Mouse (Mus musculus) gastrocnemius, postnatal 36 days (tissue): ENCODE data around the gene Npb. TPM values are rescaled to one million over a fixed set of nuclear protein-coding genes. Genes with fewer than 3 reads are reported as not detected.

Source experiments
- DNase-seq, 2 experiments: peaks; one replicate each; pipeline ENCODE4 v3.0.0; 2022
- intact Hi-C: fragments of 180-260 bp; cut with DNase I; formaldehyde crosslinking; loops from one replicate; pipeline ENCODE4 v1.15.1; 2025
- total RNA-seq, 2 experiments: library from RNA; stranded (reverse); gene quantifications; 2 replicates each; pipeline ENCODE4 v1.2.3; 2021

Gene Npb
- total RNA-seq, 2 experiments from 2014 or later = not detected

DNA sequence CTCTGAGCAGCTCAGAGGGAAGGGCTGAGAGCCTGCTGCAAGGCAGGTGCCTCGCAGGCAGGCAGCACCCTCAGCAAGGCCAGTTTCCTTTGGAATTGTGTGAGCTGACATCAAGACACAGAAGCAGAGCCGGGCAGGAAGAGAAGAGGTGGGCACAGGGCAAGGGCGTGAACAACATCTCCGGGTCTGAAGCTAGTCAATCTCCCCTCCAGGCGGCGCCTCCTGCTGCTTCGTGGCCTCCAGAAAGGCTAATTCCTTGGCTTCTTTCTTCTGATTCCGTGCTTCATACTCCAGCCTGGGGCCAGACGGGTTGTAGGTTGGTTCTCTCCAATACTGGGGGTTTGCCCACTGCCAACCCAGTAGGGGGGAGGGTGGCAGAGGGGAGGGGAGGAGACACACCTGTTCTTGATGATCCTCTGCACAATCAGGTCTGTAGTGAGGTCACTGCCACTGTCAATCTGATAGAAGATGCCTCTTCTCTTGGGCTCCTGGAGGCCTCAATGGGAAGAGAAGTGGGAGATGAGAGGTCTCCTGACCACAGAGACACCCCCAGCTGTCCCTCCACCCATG lies 2.3 kb downstream of the Npb start:
- no peak for DNase-seq
- intact Hi-C loops = loop anchor here (5.0 kb wide), 2 partner anchors 33 to 118 kb away; partner anchors contain the start of gene Slc25a10

GRCm38 (mm10) chr11:120612763-120613162 lies 4.5 kb downstream of the Npb start:
- intact Hi-C loops = loop anchor here (1.0 to 5.0 kb wide), 3 partner anchors 35 to 120 kb away; partner anchors contain the start of gene Slc25a10
- peak; percentile 63 to 82 for DNase-seq

DNA sequence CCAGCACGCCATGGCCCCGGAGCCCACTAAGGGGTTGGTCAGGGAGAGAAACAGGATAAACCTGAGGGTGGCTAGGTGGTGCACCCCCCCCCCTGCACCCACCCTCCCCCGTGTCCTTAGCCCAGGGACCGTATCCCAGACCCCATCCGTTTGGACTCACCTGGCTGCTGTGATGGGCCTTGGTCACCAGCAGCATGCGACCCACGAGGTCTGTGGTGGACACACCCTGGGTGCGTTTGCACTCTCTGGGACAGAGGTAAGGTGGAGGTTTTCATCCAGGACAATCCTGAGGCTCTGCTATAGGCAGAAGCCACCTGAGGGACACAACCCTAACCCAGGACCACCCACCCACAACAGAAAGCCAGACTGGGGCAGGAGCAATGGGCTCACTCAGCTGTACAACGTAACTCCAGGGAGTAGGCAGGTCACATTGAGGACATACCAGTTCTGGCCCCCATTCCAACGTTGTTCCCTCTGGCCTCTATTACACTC lies 5.2 kb downstream of the Npb start:
- no peak for DNase-seq
- intact Hi-C loops = loop anchor here (5.0 kb wide), 2 partner anchors 36 to 121 kb away; partner anchors contain the start of gene Slc25a10

GRCm38 (mm10) chr11:120613976-120614375 lies 5.7 kb downstream of the Npb start:
- DNase-seq = no peak
- intact Hi-C loops = loop anchor here (5.0 kb wide), 2 partner anchors 37 to 122 kb away; partner anchors contain the start of gene Slc25a10

- DNase-seq = no peak
- intact Hi-C loops = no loop called here
These were observed 6.9 kb downstream of the Npb start for GRCm38 (mm10) chr11:120615167-120615566.

DNA sequence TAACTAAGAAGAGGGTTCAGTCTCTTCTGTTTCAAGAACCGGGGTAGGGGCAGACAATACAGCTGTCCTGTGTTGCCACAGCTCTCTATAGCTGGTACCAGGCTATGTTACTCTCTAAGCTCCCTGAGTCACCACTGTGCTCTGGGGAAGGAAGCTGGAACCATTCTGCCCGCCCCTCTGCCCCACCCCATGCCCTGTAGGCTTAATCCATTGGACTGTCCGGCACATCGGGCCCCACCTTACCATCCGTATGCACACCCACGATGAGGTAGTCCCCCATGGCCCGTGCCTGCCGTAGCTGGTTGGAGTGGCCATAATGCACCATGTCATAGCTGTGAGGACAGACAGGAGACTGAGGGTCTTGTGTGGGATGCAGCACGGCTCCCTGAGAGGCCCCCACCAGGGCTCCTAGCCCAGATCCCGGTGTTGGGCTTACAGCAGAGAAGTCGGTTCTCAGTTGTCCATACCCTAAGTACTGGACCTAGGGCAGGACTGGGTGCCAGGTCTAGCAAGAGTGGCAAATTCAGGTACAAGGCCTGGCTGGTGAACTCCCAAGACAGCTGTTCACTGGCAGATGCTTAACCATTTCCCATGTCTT lies 7.4 kb downstream of the Npb start:
- intact Hi-C loops = no loop called here
- no peak for DNase-seq

DNA sequence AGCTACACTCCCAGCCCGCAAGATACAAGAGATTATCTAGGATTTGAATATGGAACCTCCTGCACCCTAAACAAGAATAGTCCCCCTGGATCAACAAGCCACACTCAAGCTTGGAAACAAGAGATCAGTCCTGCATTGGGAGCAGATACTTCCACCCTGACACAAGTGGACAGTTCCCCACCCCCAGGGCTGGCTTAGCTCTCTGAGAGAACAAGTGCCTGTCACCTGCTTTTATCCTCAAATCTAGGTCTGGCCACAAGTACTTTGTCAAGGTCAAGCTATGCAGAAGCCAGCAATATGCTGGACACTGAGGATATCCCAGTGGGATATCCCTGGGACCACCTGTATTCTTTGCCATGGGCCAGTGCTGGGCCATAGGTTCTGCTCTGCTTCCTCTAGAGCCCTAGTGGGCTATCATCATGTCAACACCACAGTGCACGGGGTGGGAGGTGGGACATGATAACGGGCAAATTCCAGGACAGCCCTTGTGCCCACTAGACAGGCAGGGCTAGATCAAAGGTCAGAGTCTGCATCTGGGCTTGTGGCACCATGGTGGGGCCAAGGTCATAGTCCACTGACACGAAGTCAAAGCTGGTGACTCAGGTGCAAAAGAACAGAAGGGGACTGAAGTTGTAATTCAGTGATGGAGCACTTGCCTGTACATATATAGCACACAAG lies 8.5 kb downstream of the Npb start:
- DNase-seq = no peak
- intact Hi-C loops = no loop called here

DNA sequence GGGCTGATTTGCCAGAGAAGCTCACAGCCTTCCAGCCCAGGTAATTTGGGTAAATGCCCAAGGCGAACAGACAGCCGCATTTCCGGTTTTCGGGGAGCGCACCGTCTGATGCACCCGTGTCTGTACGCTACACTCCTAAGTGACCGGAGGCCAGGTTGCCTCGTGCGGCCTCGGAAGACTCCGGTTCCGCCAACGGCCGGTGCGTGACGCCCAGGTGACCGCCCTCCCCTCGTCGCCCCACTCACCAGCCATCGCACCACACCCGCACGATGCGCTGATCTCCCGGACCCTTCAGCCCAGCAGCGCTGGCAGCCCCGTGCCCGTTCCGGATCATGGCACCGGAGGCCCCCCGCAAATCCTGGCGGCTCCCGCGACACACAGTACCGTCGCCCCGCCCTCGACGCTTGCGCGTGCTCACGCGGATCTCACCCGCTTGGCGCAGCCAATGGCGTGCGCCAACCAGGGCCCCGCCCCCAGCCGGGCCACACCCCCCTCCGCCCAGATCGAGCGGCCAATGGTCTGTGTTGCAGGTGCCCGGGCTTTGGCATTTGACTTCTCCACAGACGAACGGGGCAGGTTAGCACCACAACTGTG lies 9.3 kb downstream of the Npb start, which contains the start of gene Pcyt2:
TSS of gene Pcyt2 (minus strand) at position 418 of the 594 bp plus-strand sequence.
- DNase-seq = peak; percentile 85 to 90
- intact Hi-C loops = no loop called here

GRCm38 (mm10) chr11:120618619-120619535 lies 10.6 kb downstream of the Npb start:
- DNase-seq = no peak
- intact Hi-C loops = no loop called here

DNA sequence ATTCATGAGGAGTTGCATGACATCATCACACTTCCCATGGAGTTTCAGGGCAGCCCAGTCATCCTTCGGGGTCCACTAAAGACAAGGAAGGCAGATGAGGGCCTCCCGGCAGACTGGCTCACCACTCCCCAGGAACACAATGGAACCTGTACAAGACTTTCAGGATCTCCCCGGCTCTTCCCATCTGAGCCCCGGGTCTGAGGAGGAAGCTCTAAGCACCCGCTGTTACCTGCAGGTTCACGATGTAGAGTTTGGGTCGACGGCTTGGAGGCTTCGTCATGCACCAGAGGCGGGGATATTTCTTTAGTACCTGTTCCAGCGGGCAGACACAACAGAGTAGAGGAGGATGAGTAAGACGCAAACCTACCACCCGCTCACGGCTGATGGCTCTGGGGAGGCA lies 11.9 kb downstream of the Npb start:
- no peak for DNase-seq
- intact Hi-C loops = no loop called here

DNA sequence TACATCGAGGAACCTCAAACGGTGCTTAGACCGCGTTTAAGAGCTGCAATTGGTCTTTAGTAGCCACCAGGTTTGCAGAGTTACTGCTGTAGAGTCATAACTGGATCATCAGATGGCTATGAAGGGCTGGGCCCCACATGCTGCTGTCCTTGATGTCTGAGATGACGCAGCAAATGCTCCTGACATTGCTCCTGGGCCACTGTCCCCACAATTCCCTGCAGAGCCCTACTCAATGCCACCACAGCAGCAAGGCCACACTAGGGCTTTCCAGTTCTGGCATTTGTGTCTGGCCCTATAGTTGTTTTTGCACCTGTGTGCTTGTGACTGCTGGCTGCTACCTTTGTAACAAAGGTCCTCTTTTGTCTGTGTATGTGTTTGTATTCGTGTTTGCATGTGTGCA lies 14.5 kb downstream of the Npb start:
- DNase-seq = no peak
- intact Hi-C loops = no loop called here

- intact Hi-C loops = loop anchor here (1.0 kb wide), 1 partner anchor 88 kb away; no protein-coding TSS in a partner anchor
- DNase-seq = peak in 1 of 2 experiments; percentile 60
These were observed 15.8 kb downstream of the Npb start for GRCm38 (mm10) chr11:120623961-120624679.

DNA sequence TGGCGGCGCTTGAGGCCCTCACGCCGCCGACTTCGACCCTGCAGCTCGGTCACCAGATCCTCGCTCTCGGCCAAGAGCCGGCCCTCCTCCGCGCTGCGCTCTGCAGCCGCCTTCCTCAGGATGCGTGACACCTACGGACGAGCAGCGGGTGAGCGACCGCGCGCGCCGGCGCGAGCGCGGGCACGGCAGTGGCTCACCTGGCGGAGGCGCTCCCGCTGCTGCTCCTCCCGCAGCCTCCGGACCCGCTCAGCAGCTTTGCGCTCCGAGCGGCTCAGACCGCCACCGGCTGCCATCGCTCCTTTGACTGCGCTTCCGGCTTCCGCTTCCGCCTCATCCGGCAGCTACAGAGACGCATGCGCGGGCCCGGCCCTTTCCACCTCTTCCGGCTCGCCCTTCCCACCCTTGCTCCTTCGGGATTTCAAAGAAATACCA lies 16.4 kb downstream of the Npb start:
- peak; percentile 73 to 80 for DNase-seq
- intact Hi-C loops = loop anchor here (1.0 kb wide), 1 partner anchor 88 kb away; no protein-coding TSS in a partner anchor

GRCm38 (mm10) chr11:120625152-120625775 lies 17.0 kb downstream of the Npb start, which contains the start of gene Sirt7:
Sirt7 (minus strand) TSS chr11:120625240.
- intact Hi-C loops = no loop called here
- peak in 1 of 2 experiments; percentile 13 for DNase-seq

GRCm38 (mm10) chr11:120626785-120627467 lies 18.6 kb downstream of the Npb start:
- intact Hi-C loops = no loop called here

GRCm38 (mm10) chr11:120627468-120628300 lies 19.4 kb downstream of the Npb start:
- intact Hi-C loops = no loop called here
- no peak for DNase-seq

More at GRCm38 (mm10) chr11:120626785-120627467, 18.6 kb downstream of the Npb start:
- no peak for DNase-seq
